Mouse (Mus musculus) right cerebral cortex, postnatal 10 days (tissue): Measurements from ENCODE around the gene Hsd17b10.

Experiments used
- DNase-seq, 2 experiments: peaks; one replicate each; pipeline ENCODE4 v3.0.0; 2021; ENCODE audit warnings: low spot score in 2 of 2

Gene Hsd17b10

DNA sequence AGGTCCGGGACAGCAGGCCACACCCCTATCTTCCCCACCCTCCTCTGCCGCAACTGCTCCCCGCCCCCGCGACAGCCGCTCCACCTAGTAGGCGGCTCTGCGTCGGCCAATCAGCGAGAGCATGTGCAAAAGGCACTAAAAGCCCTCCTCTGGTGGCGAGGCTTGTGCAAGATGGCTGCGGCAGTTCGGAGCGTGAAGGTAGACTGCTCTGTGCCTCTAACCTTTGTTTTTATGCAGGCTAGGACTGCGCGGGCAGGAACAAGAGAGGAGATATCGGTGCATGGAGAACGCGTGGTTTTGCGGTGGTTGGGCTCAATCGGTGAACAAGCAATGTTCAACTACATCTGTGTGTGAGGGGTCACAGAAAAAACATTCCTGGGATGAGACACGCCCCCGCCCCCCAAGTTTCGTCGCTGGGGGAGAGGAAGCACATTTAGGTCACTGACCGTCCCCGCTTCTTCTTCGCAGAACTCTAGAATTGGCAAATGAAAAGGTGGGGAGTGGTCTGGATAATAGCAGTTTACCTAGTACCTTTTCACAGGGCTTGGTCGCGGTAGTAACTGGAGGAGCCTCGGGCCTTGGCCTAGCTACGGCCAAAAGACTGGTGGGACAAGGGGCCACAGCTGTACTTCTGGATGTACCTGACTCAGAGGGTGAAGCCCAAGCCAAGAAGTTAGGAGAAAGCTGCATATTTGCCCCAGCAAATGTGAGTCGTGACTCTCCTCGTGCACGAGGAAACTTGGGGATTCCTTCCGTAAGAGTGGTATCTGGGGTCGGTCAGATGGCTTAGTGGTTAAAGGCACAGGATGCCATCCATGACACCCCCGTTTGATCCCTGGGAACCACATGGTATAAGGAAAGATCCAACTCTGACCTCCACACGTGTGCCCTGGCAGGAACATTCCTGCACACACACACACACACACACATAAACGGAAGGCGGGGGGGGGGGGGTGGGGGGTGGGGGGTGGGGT, at the start of gene Hsd17b10:
Hsd17b10 (plus strand) TSS at position 109 of the 974 bp plus-strand sequence.
- peak; percentile 87 to 88 for DNase-seq

- DNase-seq: no peak
These were observed 2.5 kb upstream of the Hsd17b10 start for GRCm38 (mm10) chrX:151999006-151999710.

- DNase-seq: no peak
These were observed 412 bp upstream of the Hsd17b10 start for GRCm38 (mm10) chrX:152001182-152001684.

- no peak for DNase-seq
These were observed 1.2 kb downstream of the Hsd17b10 start for GRCm38 (mm10) chrX:152002865-152003264.

DNA sequence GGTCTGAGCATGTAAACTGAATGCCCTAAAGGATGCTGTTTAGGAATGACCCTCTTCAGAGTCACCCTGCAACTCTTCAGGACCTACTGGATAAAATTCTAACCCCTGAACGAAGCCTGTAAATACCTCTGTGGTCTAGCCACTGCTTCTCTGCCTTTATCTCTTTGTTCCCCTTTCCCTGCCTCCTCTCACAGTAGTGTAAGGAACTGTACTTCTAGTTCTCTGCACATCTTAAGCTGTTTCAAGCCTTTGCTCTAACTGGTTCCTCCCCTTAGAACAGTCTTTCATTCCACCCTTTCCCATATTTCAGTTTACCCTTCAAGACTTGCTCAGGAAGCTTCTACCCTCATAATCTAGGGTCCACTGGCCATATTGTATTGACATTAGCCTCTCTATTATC, 6.2 kb downstream of the Hsd17b10 start:
- no peak for DNase-seq

DNA sequence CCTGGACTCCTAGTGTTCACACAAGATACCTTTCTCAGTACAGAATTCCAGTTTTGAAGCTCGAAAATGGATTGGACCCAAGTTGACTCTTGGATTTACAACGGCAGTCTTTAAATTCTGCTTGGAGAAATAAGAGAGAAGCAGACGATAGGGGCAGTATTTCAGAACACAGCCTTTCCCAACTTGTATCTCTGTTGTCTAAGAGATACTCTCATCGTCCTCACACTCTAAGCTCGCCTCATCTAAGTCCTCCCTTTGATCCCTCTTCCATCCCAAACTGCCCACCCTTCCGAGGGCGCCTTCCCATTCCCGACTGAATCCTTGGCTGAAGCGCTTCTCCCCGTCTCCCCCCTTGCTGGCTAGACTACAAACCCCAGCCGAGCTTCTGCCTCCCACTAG, 14.1 kb downstream of the Hsd17b10 start:
- DNase-seq: no peak

GRCm38 (mm10) chrX:152016151-152017145, 14.8 kb downstream of the Hsd17b10 start, which contains the start of the genes Ribc1 and Smc1a:
TSS of gene Ribc1 (minus strand) at chrX:152016295.
TSS of gene Smc1a (plus strand) at chrX:152016428.
- peak; percentile 94 to 95 for DNase-seq

DNA sequence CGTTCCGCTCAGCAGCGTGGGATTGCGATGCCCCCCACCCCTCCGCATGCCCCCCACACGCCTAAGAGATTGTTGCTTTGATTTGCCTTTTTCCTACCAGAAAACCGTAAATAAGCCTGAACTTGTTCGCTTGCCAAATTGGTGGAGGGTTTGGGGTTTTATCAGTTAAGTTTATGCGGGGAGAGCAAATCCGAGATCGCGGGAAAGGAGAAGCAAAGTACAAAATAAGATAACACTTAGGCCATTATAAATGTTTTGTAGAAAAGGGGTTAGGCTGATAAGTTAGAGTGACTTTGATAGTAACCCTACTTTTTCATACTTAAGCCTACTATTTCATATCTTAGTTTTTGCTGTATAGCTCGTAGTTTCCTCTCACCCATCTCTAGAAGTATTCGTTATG, 15.5 kb downstream of the Hsd17b10 start:
- DNase-seq: no peak

DNA sequence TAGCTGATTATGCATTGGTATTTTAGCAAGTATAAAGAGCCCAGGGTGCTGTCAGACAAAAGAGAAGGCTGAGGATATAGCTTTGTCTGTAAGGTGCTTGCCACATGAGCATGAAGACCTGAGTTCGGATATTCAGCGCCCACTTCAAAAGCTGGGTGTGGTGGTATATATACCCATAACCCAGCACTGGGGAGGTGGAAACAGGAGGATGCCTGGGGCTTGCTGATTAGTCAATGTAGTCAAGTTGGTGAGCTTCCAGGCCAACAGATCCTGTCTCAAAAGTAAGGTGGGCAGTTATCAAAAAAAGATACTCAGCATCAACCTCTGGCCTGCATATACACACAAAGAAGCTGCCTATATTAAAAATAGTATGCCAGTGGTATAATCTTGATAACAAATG, 17.6 kb downstream of the Hsd17b10 start:
- DNase-seq: no peak

DNA sequence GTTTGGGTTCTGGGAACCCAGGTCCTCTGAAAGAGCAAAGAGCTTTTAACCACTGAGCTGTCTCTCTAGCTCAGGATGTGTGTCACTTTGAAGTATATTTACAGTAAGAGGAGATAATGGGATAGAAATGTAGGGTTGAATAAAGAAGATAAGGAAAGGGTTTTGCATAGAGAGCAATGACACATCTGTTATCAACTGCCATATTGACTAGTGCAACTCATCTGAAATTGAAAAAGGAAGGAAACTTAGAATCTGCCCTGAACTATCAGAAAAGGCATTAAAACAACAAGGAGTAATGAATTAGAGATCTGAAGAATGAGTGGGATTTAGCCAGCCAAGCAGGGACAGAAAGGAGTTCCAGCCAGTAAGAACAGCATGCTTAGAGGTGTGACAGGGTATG, 38.2 kb downstream of the Hsd17b10 start:
- DNase-seq: no peak

DNA sequence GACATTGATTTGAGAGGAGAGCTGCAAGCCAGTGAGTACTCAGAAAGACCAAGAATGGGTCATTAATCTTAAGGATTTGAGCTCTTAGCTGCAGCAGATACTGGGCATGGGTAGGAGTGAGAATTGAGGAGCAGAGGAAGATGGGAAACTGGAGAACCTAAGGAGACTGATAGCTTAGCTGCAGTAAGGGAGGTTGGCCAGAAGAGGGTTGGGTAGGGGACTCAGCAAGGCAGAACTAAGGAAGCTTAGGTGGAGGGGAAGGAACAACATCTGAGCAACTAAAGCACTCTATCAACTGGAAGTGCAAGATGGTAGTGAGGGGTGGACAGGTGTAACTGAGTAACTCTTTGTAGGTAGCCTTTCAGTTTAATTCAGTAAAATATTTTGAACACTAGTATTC, 45.6 kb downstream of the Hsd17b10 start:
- no peak for DNase-seq

DNA sequence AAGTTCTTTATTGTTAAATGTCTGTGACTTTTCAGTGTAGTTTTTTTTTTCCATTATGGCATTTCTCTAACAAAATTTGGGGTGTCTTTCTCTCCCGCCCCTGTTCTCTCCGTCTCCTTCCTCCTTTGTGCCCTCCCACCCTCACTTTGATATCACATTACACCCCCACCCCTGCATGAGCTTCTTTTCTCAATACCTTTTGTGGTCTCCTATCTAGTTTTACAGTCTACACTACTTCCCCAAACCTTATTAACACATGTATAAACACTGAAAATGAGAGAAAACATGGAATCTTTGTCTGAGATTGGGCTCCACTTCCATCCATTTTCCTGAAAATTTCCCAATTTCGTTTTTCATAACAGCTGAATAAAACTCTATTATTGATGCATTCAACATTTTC, 50.9 kb downstream of the Hsd17b10 start:
- DNase-seq: no peak
